Mouse (Mus musculus): ENCODE data around the gene Slc25a20.

DNA sequence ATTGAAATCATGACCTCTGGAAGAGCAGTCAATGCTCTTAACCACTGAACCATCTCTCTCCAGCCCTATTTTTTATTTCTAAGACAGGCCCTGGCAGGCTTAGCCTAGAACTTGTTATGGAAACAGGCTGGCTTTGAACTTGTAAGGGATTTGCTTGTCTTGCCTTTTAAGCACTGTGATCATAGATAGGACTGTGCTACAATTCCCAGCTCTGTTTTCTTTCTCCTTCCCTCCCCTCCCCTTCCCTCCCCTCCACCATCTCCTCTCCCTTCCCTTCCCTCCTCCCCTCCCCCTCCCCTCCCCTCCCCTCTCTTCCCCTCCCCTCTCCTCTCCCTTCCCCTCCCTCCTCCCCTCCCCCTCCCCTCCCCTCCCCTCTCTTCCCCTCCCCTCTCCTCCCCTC lies 40.6 kb downstream of the Slc25a20 start:
- TF ChIP-seq CTCF (conservative IDR thresholded peaks at IDR 0.05; ENCODE audit: low read length) (no peak), NANOG (IDR thresholded peaks at IDR 0.05; ENCODE audit: borderline replicate concordance, low read length) (no peak), POU5F1 (IDR thresholded peaks at IDR 0.05; ENCODE audit: borderline replicate concordance, low read length) (no peak)
